Mouse (Mus musculus): ENCODE results near the gene Triobp. TPM values are rescaled to one million over a fixed set of nuclear protein-coding genes. Genes with fewer than 3 reads are reported as not detected.

Gene Triobp
- polyA plus RNA-seq, 1 experiment from 2014 or later = 50.2 TPM

DNA sequence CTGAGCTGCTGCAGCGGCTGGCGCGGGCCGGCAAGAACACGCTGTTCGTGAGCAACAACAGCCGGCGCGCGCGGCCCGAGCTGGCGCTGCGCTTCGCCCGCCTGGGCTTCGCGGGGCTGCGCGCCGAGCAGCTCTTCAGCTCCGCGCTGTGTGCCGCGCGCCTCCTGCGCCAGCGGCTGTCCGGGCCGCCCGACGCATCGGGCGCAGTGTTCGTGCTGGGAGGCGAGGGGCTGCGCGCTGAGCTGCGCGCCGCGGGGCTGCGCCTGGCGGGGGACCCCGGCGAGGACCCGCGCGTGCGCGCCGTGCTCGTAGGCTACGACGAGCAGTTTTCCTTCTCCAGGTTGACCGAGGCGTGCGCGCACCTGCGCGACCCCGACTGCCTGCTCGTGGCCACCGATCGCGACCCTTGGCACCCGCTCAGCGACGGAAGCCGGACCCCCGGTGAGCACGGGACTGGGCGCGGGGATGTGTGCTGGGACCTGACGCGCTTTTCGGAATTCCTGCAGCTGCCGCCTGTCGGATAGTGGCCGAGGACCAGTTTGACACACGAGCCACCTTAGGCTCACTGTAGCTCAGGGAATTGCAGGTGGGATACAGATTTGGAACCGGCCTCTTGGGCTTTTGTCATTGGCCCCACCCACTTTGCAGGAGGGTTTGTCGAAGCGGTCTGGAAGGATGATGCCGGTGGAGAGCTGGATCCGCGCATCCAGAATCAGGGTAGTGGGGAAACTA is 33.3 kb upstream of the Triobp start:
- Histone ChIP-seq H3K27ac (peak overlapping the region; percentile 92), H3K9me3 (no peaks in the 10 kb centered on the region), H3K9ac (peak overlapping the region; percentile 86), H3K27me3 (no peaks in the 10 kb centered on the region), H3K4me2 (replicated peaks) (peak overlapping the region; percentile 96), H3K36me3 (peaks cover 48% of the 10 kb centered on the region), H3K4me1 (peaks cover 28% of the 10 kb centered on the region), H3K4me3 (peak overlapping the region; percentile 76)
- ATAC-seq (ENCODE audit: low FRiP score, low read depth) = peak; percentile 59
- WGBS = under 1% methylated on average over 81 of the region's 87 CpGs

DNA sequence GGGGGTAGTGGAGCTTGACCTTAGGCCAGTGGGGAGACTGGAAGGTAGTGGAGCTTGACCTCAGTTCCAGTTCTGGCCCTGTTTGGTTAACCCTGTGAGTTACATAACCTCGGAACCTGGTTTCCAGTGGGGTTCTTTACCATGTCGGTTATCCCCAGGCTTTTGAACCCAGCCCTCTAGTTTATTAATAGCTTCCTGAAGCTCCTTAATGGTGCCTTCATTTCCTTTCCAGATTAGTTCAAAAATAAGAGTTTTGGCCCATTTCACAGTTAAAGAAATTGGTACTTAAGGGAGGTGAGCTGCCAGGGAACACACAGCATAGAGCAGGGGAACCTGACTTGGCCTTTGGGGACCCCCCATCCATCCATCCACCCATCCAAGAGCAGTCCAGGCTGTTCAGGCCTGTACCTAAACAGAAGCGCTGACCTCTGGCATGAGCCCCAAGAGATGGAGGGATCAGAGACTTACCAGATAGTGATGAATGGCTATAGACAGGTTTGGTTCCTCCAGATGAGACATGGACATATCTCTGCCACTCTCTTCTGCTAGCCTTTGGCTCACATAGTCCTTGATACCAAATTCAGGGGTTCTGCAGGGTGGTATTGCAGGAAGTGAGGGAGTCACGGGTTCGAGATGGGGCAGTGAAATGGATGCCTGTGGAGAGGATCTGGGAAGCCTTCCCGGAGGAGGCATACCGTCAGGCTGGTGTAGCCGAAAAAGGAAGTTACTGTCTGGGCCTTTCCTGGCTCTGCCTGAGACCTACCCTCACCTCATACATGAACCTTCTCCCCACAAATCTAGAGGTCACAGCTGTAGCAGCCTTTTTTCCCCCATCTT is 32.5 kb upstream of the Triobp start:
- Histone ChIP-seq H3K27ac (no peak overlapping the region), H3K4me1 (peaks cover 28% of the 10 kb centered on the region), H3K4me3 (peak overlapping the region; percentile 76), H3K9ac (peak overlapping the region; percentile 86), H3K9me3 (no peaks in the 10 kb centered on the region), H3K27me3 (no peaks in the 10 kb centered on the region), H3K4me2 (replicated peaks) (peak overlapping the region; percentile 96), H3K36me3 (peaks cover 48% of the 10 kb centered on the region)
- 44% methylated on average over 8 of the region's 8 CpGs for WGBS
- ATAC-seq (ENCODE audit: low FRiP score, low read depth) = no peak

DNA sequence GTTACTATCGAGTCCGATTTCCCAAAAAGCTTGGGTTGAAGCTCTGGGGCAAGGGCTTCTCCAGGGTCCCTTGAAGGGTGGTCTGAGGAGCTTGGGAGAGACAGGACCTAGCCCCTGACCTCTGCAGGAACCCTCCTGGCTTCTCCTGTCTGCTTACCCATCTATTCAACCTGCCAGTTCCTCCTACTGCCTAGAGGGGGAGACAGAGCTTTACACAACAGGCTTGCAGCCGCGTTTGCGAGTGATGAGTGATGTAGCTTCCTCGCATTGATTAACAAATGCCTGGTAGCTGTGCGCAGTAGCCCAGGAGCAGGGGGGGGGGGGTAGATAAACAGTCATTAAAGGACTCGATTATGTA is 31.9 kb upstream of the Triobp start:
- 5% methylated on average over 8 of the region's 8 CpGs for WGBS
- Histone ChIP-seq H3K36me3 (peaks cover 42% of the 10 kb centered on the region), H3K4me1 (peaks cover 28% of the 10 kb centered on the region), H3K27ac (no peak overlapping the region), H3K4me3 (peak overlapping the region; percentile 76), H3K27me3 (no peaks in the 10 kb centered on the region), H3K9me3 (no peaks in the 10 kb centered on the region), H3K9ac (peak overlapping the region; percentile 86), H3K4me2 (replicated peaks) (peak overlapping the region; percentile 96)
- ATAC-seq (ENCODE audit: low FRiP score, low read depth) = no peak

DNA sequence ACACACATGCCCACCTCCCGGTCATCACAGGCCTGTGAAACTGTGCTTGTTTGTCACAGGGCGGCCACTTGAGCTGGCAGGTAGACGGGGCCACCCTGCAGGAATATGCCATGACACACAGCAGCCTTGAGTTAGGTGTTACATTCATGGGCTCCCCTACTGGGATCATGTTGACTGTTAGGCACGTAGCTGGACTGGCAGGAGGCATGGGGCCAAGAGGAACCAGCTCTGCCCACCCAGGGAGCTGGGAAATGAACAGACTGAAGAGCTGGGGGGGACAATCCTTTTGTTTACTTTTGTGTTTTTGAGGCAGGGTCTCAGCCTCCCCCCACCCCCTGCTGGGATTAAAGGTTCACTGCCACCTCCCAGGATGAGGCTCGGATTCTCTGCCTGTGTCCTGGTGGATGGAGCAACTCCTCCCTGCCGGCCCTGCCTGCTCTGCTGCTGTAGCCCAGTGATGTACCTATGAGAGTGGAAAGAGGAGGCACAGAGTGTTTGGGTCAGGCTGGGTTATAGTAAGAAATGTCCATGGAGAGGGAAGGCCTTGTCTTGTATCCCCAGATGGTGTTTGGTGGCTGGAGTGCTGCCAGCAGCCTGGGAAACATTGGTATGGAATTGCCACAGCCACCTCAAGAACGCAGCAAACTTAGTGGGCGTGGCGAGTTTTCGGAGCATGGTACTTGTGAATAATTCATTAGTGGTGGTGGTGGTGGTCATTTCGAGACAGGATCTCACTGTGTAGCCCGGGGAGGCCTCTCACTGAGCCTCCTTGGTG is 31.3 kb upstream of the Triobp start:
- no peak for ATAC-seq (ENCODE audit: low FRiP score, low read depth)
- Histone ChIP-seq H3K4me2 (replicated peaks) (peak overlapping the region; percentile 96), H3K9ac (peak overlapping the region; percentile 64), H3K27me3 (no peaks in the 10 kb centered on the region), H3K4me3 (peak overlapping the region; percentile 76), H3K27ac (no peak overlapping the region), H3K9me3 (no peaks in the 10 kb centered on the region), H3K4me1 (peaks cover 28% of the 10 kb centered on the region), H3K36me3 (peaks cover 36% of the 10 kb centered on the region)
- WGBS = 55% methylated on average over 12 of the region's 12 CpGs

DNA sequence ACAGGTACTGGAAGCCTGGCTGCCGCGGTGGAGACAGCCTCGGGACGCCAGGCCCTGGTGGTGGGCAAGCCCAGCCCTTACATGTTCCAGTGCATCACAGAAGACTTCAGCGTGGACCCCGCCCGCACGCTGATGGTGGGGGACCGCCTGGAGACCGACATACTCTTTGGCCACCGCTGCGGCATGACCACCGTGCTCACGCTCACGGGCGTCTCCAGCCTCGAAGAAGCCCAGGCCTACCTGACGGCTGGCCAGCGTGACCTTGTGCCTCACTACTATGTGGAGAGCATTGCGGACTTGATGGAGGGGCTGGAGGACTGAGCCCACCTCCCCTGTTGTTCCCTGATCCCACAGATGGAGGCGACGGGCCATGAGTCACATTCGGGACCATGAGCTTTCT is 29.4 kb upstream of the Triobp start:
- no peak for ATAC-seq (ENCODE audit: low FRiP score, low read depth)
- Histone ChIP-seq H3K27me3 (no peaks in the 10 kb centered on the region), H3K36me3 (peaks cover 24% of the 10 kb centered on the region), H3K4me3 (no peak overlapping the region), H3K9me3 (no peaks in the 10 kb centered on the region), H3K4me2 (replicated peaks) (no peak overlapping the region), H3K4me1 (peaks cover 28% of the 10 kb centered on the region), H3K9ac (no peak overlapping the region), H3K27ac (no peak overlapping the region)
- WGBS = 87% methylated on average over 23 of the region's 23 CpGs

DNA sequence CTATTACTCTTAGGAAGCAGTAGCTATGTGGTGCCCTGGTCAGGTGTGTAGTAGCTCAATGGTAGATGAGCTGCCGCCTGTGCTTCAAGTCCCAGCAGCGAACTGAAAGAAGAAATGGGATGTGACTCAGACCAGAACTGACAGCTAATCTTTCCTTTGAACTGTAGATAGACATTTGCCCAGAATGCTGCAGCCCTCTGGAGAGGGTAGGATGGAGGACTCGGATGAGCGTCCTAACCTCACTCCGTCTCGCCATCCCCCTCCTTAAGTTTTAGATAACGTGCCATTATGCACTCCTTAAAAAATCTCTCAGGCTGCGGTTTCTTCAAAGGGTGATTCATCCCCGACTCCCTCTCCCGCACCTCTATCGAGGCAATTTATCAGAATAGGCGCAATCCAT is 27.6 kb upstream of the Triobp start:
- Histone ChIP-seq H3K4me1 (peaks cover 31% of the 10 kb centered on the region), H3K9ac (no peak overlapping the region), H3K27me3 (no peaks in the 10 kb centered on the region), H3K27ac (no peak overlapping the region), H3K36me3 (peaks cover 24% of the 10 kb centered on the region), H3K9me3 (no peaks in the 10 kb centered on the region), H3K4me2 (replicated peaks) (no peak overlapping the region), H3K4me3 (no peak overlapping the region)
- 75% methylated on average over 12 of the region's 12 CpGs for WGBS
- no peak for ATAC-seq (ENCODE audit: low FRiP score, low read depth)

DNA sequence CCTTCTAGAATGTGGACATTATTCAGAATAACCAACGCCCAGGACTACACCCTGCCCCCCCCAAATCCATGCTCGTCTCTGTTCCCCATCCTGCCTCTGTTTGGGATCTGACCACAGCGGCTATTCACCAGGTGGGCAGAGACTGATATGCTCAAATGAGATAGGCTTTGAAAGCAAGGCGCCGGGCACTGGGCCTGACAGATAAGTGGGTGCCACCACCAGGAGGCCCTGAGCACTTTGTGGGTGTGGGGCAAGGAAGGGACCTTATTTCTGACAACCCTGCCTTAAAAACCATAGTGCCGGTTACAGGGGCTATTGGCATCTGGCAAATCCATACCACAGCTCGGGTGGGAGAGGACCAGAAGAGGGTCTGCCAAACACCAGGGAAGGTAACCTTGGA is 24.8 kb upstream of the Triobp start:
- peaks cover 36% of the 10 kb centered on the region for H3K4me1 ChIP-seq
- ATAC-seq (ENCODE audit: low FRiP score, low read depth) = no peak
- WGBS = 86% methylated on average over 7 of the region's 7 CpGs
- H3K27me3 ChIP-seq = no peaks in the 10 kb centered on the region
- no peak overlapping the region for H3K4me3 ChIP-seq
- no peak overlapping the region for H3K27ac ChIP-seq
- H3K4me2 ChIP-seq (replicated peaks) = no peak overlapping the region
- no peaks in the 10 kb centered on the region for H3K9me3 ChIP-seq
- H3K36me3 ChIP-seq = peaks cover 18% of the 10 kb centered on the region
- no peak overlapping the region for H3K9ac ChIP-seq

DNA sequence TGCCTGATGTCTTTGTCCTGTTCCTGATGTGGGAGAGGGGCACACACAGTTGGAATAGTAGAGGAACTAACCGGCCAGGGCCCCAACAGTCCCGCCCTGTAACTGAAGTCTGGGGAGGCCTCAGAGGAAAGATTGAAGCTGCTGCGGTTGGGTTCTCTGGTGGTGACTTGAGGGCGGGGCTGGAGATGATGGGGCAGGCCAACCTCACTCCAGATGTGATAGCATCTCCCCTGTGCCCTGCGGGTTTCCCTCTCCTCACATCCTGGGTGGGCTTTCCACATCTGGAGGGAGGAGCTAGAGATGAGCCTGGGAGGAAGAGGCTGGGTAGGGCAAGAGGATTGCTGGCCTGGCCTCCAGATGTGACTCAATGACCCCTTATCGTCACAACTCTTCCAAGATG is 23.9 kb upstream of the Triobp start:
- Histone ChIP-seq H3K27me3 (no peaks in the 10 kb centered on the region), H3K27ac (no peak overlapping the region), H3K4me2 (replicated peaks) (no peak overlapping the region), H3K9ac (no peak overlapping the region), H3K36me3 (peaks cover 13% of the 10 kb centered on the region), H3K4me3 (no peak overlapping the region), H3K4me1 (peaks cover 40% of the 10 kb centered on the region), H3K9me3 (no peaks in the 10 kb centered on the region)
- no peak for ATAC-seq (ENCODE audit: low FRiP score, low read depth)
- WGBS = 42% methylated on average over 6 of the region's 6 CpGs

DNA sequence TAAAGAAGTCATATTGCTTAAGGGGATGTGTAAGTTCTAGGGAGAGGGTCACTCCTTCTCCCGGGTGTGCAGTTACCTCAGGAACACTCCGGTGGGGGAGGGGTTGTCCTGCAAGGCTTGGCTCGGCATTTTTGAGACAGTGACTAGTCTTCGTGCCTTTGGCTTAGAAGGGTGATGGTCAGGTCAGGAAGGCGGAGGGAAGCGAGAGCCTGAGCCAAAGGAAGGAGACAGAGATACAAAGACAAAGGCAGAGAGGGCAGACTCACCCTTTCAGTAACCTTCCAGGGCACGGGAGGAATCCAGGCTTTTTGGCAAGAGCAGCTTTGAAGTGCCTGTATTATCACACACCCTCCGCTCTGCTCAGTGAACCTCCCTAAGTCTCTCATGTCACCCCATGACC is 22.4 kb upstream of the Triobp start:
- no peaks in the 10 kb centered on the region for H3K27me3 ChIP-seq
- 47% methylated on average over 8 of the region's 8 CpGs for WGBS
- no peak for ATAC-seq (ENCODE audit: low FRiP score, low read depth)
- no peak overlapping the region for H3K4me3 ChIP-seq
- H3K4me1 ChIP-seq = peaks cover 47% of the 10 kb centered on the region
- H3K9ac ChIP-seq = peak overlapping the region; percentile 72
- peak overlapping the region; percentile 99 for H3K27ac ChIP-seq
- H3K4me2 ChIP-seq (replicated peaks) = peak overlapping the region; percentile 95; the same call in 1 of the 2 replicates
- H3K9me3 ChIP-seq = no peaks in the 10 kb centered on the region
- H3K36me3 ChIP-seq = peaks cover 11% of the 10 kb centered on the region

DNA sequence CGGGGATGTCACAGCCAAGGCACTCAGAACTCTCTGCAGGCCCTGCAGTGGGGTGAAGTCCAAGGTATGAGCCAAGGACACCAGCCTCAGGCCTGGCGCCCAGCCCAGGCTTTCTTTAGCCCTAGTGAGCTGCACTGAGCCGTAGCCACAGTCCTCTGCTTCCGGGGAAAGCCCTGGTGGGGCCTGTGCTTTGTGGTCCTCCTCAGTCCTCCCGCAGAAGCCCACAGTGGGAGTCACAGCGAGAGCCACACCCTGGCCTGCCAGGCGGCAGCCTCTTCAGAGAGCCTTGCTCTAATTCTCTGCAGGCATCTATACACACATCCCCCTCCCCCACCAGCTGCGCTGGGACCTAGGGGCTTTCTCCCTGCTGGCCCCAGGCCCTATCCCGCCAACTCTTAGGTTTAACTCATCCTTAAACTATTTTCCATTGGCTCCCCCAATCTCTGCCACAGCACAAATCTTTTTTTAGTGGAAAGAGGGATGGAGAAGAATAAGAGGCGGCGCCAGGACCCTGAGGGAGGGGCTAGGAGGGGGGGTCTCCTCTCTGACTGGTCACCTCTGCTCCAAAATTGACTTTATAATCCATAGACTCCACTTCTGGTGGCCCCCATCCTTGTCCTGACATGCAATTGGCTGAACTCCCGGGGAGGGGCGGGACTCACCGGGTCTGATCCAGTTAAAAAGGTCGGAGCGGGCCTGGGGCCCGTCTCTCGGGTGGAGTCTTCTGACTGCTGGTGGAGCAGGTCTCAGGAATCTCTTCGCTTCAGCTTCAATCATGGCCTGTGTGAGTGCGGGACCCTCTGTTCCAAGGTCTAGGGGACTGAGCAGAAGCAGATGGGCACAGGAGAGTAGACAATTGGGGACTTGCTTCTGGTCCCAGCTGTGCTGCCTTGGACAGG is 21.3 kb upstream of the Triobp start, which contains the start of gene Lgals1:
Lgals1 (plus strand) TSS at position 705 of the 899 bp plus-strand sequence.
- 3% methylated on average over 20 of the region's 20 CpGs for WGBS
- no peaks in the 10 kb centered on the region for H3K9me3 ChIP-seq
- H3K9ac ChIP-seq = peak within 1 kb of the TSS; percentile 77
- H3K27ac ChIP-seq = peak within 1 kb of the TSS; percentile 99
- no peaks in the 10 kb centered on the region for H3K27me3 ChIP-seq
- ATAC-seq (ENCODE audit: low FRiP score, low read depth) = peak; percentile 91
- H3K36me3 ChIP-seq = peaks cover 20% of the 10 kb centered on the region
- H3K4me2 ChIP-seq (replicated peaks) = peak within 1 kb of the TSS; percentile 95
- H3K4me1 ChIP-seq = peaks cover 47% of the 10 kb centered on the region
- peak within 1 kb of the TSS; percentile 62 for H3K4me3 ChIP-seq
